Mouse (Mus musculus): Measurements from ENCODE around the gene Pcp2.
A peak's percentile ranks its signal among the peaks of the same experiment; 100 is the strongest.

GRCm38 (mm10) chr8:3630647-3631477 is 5.5 kb upstream of the Pcp2 start, which contains the start of gene Stxbp2:
- no peak for TF ChIP-seq CTCF (IDR thresholded peaks at IDR 0.05; ENCODE audit: low read depth, low read length)
- peak; percentile 61 for TF ChIP-seq POLR2A (IDR thresholded peaks at IDR 0.05; ENCODE audit: insufficient read depth, low read length)
- no peak for TF ChIP-seq EP300 (IDR thresholded peaks at IDR 0.05; ENCODE audit: insufficient read depth, low read depth, low read length)
